Mouse (Mus musculus) brain, adult 2 months (tissue): ENCODE results near the gene Ttc30a2.
A peak's percentile ranks its signal among the peaks of the same experiment; 100 is the strongest.

Experiments used
- DNase-seq: peaks from one replicate; pipeline ENCODE4 v3.0.0; 2011; ENCODE audit warnings: low read depth, low spot score

The Ttc30a2 gene

DNA sequence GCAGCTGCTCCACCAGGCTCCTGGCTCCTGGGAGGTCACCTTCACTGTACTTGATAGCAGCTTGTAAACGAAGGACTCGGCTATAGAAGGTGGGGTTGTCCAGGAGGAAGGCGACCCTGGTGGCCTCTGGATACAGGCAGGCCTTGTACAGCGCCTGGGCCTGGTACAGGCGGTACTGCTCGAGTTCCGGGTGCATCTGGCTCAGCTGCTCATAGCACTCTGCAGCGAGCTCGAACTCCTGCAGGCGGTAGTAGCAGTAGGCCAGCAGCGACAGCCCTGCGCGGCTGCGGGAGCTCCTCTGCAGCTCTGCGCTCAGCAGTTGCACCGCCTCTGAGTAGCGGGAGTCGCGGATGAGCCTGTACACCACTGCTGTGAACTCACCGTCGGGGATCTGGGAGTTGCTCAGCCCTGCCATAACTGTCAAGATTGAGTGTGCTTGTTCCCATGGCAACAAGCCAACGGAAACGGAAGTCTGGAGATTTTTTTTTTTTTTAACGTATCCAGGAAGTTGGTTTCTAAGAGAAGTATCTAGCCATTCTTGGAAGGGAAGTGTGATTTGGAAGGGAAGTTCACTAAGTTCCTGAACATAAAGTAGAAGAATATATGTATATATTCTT, at the start of gene Ttc30a2:
Ttc30a2 (minus strand) TSS at position 419 of the 617 bp plus-strand sequence.
- peak; percentile 25 for DNase-seq

DNA sequence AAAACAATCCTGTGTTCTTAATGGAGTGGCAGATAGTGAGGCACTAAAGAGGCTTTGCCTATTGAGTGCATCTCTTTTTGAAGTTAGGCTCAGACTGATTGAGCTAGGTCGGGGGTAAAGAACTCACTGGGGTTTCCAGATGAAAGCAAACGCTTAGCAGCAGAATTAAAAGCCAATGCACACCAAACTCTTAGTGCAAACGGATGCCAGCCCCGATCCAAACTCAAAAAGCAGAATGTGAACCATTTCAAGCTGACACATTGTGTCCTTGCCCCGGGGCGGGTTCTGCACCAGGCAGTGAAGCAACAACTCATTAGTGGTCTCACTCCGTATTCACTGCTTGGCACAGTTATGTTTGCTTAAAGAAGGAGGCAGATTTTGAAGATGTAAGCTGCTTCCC, 38.9 kb upstream of the Ttc30a2 start:
- DNase-seq: peak; percentile 20

DNA sequence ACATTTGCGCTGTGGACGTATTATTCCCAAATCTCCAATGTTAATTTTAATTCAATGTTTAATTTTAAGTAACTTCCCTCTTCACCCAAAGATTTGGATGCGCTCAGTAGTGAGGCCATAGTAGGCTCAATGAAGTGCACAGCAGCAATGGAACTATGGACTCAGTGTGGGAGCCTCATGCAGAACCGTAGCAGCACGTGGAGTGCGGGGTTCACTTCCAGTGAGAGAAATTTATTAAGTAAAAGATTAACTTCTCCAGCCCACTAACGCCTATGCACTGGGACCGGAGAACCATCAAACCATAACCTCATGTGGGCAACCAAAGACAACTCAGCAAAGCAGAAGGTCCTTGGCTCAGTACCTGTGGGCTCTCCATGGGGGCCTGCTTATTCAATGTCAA, 38.2 kb upstream of the Ttc30a2 start:
- DNase-seq: no peak

DNA sequence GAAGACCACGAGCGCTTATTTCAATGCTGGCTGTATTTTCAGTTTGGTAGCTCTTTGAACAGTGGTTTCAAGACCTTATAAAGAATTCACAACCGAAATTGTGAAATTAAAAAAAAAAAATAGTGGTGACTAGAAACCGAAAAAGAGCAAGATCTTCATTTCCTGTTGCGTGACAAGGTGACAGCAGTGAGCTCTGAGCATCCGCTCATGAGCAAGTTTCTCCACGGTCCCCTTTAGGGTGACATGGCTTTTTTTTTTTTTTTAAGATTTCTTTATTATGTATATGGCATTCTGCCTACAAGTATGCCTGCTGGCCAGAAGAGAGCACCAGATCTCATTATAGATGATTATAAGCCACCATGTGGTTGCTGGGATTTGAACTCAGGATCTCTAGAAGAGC, 37.5 kb upstream of the Ttc30a2 start:
- DNase-seq: no peak

DNA sequence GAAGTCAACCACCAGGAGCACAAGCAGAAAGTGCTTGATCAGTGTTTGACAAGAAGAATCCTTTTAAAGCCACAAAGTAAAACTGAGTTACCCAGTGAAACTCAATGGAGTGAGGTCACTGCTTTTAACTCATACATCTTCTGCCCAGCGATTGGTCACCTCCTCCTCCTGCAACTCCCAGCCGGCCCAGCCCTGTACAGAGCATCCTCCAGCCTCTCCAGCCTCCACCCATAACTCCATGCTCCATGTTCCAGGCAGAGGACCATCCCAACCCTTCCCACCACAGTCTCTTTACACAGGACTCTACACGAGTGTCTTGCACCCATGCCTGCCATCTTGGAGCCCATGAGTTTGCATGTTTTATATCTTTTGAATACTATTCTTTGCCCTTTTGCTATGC, 36.7 kb upstream of the Ttc30a2 start:
- no peak for DNase-seq

DNA sequence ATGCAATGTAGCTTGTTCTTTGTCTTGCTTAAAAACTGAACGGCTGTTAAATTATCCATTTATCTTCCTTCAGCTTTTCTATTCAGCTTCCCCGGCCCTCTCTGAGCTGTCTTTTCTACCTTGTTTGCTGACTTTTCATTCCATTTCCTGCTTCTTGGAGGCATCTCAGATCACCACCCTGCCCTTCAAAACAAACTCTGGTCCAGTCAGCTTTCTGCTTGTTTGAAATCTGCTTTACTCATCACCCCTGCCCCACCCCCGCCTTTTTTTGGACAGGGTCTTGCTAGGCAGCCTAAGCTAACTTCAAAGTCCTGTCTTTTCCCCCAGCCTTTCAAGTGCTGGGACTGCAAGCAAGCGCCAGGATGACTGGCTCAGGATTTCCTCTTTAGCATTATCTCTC, 28.2 kb upstream of the Ttc30a2 start:
- no peak for DNase-seq

DNA sequence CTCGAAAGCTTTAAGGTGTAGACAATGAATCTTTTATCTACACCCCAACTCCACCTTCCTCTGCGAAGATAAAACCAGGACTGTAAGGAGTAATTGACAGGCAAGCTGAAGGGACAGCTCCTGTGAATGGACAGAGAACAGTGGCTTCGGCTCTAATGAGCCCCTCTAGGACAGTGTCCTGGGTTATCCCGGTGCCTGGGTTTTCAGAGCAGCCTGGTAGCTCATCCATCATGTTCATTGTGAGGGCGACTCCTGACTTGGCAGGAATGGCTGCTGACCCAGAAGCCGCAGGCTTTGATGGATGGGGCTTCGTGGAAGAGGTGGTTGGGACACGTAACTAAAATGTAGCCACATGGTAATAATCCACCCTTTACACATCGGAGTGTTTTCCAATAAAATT, 24.9 kb upstream of the Ttc30a2 start:
- no peak for DNase-seq

DNA sequence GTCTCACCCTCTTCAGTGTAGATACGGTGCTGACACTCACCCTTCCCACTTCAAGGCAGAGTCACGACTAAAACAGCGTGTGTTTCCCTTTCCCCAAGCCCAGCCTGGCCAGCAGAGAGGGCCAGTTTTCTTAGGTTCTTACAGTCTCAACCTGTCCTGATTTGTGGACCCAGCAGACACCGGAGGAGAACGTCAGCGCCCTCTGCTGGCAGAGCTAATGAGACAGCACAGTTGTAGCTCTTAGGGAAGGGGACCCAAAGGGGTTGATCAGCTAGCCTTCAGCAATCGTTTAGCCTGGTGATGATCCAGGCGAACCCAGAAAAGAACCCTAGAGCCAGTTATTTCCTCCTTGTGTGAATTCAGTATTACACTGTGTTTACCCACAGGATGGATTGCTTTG, 23.4 kb upstream of the Ttc30a2 start:
- DNase-seq: peak; percentile 76

DNA sequence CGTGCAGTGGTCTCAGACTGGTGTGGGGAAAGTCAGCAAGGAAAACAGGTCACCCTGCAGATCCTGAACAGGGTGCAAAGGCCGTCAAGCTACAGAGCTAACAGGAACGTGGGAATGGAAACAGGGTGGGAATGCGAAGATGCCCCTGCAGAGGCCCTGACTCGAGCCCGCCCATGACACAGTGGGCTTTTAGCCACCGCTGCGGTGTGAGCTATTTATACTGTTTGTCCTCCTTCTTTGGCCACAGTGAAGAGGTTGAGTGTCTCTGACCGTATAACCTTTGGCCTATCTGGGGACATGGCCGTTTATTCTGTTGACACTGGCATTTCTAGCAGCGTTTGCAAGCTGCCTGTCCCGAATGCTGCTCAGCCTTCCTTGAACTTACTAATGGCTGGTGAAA, 21.7 kb upstream of the Ttc30a2 start:
- DNase-seq: no peak

DNA sequence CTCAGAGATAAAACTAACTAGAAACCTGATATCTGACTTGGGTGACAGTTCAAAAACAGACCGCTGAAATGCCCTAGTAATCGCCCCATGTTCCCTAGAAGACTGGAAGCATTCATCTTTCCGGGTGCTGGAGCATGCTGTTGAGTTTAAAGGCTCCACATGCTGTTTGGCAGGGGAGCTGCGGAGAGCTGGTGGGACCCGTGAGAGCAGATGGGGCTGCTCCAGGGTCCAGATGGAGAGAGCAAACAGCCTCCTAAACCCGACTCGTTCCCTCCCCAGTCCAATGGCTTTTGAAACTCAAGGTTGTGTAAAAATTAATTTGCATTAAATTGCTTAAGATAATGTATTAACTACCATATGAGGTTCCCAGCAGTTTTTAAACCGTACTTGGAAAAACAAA, 20.7 kb upstream of the Ttc30a2 start:
- peak; percentile 86 for DNase-seq

DNA sequence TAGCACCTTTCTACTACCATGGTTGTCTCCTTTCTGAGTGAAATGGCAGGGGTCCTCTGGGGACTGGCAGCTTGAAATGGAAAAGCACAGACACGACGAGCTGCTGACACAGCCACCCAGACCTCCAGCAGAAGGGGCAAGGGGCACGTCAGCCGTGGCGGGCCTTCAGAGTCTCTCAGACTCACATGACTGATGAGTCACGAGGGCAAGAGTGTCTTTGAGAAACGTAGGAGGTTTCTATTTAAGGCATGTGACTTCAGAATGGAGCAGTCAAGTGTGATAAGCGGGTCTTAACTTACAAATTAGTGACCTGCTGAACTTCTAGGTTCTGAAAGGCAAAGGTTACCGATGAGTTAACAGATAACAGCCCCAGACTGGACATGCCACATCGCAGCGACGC, 19.8 kb upstream of the Ttc30a2 start:
- peak; percentile 16 for DNase-seq

DNA sequence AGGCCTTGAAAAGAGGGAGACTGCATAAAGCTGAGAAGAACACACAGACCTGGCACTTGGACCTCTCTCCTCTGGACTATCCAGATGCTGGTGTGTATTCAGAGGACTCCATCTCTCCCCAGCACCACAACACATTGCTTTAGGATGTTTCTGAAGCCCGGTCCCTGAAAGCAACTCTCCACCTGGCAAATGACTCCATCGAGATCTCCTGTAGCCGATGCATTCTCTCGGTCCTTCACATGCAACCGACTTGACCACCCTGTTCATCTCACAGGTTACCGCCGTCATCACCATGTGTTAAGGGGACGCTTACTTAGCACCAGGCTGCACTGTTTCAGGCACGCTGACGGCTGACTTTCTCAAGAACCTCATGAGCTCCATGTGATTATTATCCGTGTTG, 16.9 kb upstream of the Ttc30a2 start:
- DNase-seq: no peak

DNA sequence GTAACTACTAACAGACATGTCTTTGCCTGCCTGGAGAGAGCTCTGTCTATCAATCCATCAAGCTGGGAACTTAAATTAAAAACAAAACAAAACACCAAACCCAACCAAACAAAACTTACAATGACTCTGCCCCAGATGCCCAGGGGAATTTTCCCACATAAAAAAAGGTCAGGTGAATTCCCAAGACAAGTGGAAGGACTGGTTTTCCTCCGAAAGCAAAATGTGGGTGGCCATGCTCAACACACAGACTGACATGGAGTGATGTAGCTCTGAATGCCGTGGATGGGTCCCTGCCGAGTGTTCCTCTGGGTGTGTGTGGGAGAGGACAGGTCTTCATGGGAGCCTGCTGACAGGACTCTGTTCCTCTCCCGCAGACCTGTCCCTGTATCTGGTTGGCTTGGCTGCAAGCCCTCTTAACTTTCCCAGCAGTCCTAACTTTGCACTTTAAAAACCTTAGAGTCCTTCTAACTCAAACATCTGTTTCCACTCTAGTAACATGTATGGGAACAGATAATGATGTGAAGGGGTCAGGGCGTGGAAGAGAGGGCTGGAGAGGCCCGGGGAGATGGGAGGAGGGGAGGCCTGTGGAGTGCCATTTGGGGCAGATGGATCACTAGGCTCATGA, 13.7 kb upstream of the Ttc30a2 start:
- no peak for DNase-seq

DNA sequence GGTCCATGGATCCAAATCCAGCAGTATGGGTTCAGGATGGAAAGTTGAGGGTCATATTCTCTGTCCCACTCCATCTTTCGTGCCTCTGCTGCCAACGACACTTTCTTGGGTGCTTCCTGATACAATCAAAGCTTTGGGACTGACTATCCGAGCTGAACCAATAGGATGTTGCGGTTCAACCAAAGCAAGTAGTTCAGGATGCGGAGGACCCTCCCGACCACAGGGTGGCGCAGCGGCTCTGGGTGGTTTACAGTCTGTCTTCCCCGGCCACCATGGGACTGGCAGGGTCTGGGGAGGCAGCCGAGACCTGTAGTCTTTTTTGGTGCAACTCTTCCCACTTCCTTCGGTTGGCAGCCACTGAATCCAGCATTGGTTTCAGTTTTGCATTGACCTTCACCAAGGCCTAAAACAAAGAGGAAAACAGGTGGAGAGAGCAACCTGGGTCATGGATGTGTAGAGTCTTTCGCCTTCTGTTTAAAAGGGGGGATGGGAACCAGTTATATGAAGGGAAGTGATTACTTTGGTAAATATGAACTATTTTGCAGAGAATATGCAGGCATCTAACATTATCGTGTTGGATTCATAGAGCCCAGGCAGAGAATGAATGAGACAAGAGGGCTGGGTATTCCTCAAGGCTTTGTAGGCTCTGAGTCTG, 13.0 kb upstream of the Ttc30a2 start:
- peak; percentile 45 for DNase-seq

DNA sequence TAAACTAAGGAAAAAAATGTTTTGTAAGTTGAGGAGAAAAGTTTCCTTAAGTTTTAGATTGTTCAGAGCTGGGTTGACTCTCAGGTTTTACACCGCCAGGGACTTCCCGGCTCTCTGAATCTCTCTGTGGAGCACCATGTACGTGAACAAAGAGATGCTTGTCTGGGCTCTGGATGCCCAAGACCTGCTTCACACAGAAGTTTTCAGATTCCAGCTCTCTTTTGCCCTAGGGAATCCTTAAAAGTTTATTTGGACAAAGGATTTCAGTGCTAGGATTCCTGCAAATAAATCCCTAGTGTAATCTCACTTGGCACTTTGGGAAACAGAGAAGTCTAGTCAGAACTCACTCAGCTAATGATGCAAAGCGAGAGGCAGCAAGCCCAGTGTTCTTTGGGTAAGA, 11.7 kb upstream of the Ttc30a2 start:
- DNase-seq: no peak

DNA sequence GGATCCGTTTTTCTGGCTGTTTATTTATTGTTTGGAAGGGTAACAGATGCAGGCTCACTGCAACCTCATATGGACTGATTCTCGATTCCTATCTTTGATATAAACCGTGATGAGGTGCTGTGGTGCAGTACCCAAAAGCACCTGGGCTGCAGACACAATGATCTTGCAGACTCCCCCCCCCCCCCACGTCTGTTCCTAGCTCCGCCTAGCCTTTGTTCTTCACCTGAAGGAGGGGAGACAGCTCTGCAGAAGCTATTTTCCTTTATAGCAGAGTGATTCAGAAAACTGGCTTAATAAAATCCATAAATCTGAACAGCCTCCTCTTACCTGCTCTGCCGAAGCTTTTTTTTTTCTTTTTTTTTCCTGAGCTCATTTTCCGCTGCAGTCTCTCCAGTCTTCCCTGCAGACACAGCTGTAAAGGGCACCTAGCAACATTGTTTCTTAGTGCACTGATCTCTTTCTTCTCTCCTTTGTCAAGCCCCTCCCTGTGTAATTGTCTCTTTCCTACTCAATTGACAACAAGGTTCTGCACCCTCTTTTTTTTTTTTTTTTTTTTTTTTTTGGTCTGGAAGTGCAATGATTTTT, 10.9 kb upstream of the Ttc30a2 start:
- peak; percentile 47 for DNase-seq

DNA sequence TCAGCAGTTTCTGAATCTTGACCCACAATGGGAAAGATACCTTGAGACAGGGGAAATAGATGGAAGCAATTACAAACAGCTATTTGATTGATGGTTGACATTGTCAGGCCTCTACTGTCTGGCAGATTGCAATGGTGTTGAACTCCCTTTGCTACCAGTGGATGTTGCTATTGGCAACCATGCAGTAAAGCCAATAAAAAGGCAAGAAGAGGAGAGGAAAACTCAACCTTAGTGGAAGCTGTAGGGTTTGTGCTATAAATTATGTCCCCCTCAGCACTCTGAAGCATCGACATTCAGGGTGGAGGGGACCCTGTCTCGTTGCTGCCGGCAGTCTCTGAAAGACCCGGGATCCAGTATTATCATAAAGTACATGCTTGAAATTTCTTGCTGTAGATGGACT, 10.4 kb upstream of the Ttc30a2 start:
- peak; percentile 58 for DNase-seq

DNA sequence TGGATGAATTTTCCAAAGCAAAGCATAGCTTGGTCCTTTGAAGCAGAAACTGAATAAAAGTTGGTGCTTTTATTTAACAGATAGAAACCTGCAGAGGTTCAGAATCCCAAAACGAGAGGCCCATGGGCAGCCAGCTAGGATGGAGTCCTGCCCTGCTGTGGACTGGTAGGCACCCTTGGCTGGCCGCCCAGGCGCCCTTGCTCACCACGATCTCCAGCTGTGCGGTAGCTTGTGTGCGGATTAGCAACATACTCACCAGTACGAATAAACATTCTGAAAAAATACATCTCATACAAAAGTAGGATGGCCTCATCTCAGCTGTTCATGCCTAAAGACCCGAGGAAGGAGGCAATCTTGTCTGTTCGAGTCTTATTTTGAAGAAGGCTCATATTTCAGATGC, 9.8 kb upstream of the Ttc30a2 start:
- DNase-seq: no peak

DNA sequence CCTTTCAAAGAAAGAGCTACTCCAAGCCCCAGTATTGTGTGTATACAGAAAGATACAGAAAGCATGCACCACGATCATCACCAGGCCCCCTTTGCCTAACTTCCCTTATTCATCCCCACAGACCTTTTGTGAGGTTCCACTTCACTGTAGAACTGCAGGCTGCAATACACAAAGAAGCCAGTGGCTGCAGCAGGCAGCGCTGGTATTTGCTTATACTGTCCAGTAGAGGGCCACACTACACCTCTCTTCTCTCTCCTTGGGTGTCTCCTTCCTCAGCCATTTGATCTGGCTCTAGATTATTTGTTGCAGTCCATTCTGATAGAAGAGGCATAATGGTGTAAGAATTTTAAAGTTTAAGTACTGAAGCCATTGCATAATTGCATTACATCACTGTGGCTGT, 7.2 kb upstream of the Ttc30a2 start:
- DNase-seq: peak; percentile 89

DNA sequence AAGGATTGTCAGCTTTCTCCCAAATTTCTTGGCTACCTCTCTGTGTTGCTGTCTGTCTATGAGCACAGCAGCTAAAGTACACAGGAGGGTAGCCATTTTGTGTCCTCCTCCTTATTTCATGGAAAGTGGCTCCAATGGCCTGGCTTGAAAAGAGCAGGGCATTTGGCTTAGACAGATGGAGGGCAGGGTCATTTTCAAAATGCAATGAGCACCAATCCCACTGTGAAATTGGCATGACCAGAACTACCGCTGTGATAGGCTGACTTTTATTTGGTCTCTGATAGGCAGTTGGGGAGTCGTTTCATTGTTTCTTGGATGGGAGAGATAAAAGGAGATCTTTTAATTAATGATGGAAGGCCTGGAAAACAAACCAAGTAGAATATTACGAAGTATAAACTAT, 5.9 kb upstream of the Ttc30a2 start:
- no peak for DNase-seq

DNA sequence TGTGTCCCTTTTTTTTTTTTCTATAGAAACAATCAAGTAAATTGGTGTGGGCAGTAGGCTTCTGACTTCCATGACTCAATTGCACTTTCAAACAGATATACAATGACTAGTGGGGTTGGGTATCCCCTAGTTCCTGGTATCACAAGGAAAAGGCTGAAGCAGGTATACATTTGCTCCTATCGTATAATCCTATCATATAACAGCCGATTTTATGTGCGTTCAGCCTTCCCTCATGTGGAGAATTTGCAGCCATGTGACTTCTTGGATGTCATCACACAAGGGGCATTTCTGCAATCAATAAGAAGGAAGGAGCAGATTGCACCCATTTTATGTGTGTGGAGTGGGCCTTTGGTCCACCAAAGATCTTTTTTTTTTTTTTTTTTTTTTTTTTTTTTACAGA, 5.1 kb upstream of the Ttc30a2 start:
- no peak for DNase-seq

DNA sequence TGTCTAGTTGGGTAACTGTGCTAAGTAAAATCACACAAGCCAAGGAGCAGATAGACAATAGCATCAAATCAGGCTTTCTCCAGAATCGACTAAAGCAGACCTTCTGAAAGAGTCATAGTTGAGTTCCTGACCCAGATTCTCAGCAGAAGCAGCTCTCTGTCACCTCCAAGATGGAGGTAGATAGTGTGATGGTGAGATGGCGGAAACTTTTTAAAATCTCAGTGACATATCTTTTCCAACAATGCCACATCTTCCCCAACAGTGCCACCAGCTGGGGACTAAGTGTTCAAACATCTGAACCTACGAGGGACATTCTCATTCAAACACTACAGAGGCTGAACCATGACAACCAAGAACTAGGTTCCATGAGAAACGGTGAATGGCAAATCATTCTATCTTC, 4.7 kb upstream of the Ttc30a2 start:
- no peak for DNase-seq
